Mouse (Mus musculus): ENCODE measurements around the gene Pomp. TPM values are rescaled to one million over a fixed set of nuclear protein-coding genes. Genes with fewer than 3 reads are reported as not detected.

Gene Pomp
- total and polyA plus RNA-seq, 2 experiments = 71.0 to 233 TPM

GRCm38 (mm10) chr5:147843340-147843739, 16.9 kb upstream of the Pomp start:
- H3K27me3 ChIP-seq (ENCODE audit: control insufficient read depth, insufficient read depth, low read length) = no peaks in the 10 kb centered on the region
- H3K4me3 ChIP-seq (ENCODE audit: insufficient read depth, low read depth, low read length) = no peak overlapping the region
- no peaks in the 10 kb centered on the region for H3K79me2 ChIP-seq (ENCODE audit: control insufficient read depth, insufficient read depth, low read length)
- no peak overlapping the region for H3K27ac ChIP-seq (replicated peaks; ENCODE audit: insufficient read depth, low read depth, low read length)
- 61% methylated on average over 7 of the region's 7 CpGs for WGBS
- H3K9ac ChIP-seq (ENCODE audit: low read depth, low read length) = no peak overlapping the region
- H3K4me1 ChIP-seq (ENCODE audit: control insufficient read depth, insufficient read depth, low read length) = no peaks in the 10 kb centered on the region
- no peak for DNase-seq (ENCODE audit: extremely low read depth, low read depth, low spot score)
- no peaks in the 10 kb centered on the region for H3K36me3 ChIP-seq (ENCODE audit: control insufficient read depth, insufficient read depth, low read length)
- TF ChIP-seq CTCF (IDR thresholded peaks at IDR 0.05; ENCODE audit: low read depth, low read length) (no peak), POLR2A (IDR thresholded peaks at IDR 0.05; ENCODE audit: extremely low read depth, insufficient read depth, low read length) (no peak)

DNA sequence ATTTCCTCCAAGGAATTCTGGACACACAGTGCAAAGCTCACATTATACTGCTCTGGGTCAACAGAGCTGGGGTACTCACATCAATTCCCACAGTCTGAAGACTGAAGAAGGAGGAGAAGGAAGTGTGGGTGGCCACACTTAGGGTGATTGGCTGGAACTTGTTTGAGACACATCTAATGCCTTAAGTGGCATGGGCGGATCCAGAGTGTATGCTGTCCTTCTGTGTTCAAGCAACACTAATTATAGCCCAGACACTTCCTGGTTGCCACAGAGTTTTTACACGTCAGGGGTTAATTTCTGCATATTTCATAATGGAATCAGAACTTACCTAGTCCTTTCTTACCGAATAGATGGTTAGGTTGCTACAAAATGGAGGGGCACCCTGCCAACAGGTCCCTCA, 14.9 kb upstream of the Pomp start:
- TF ChIP-seq CTCF (IDR thresholded peaks at IDR 0.05; ENCODE audit: low read depth, low read length) (no peak), POLR2A (IDR thresholded peaks at IDR 0.05; ENCODE audit: extremely low read depth, insufficient read depth, low read length) (no peak)
- no peak for DNase-seq (ENCODE audit: extremely low read depth, low read depth, low spot score)
- Histone ChIP-seq H3K4me3 (ENCODE audit: insufficient read depth, low read depth, low read length) (no peak overlapping the region), H3K9ac (ENCODE audit: low read depth, low read length) (no peak overlapping the region), H3K27ac (replicated peaks; ENCODE audit: insufficient read depth, low read depth, low read length) (no peak overlapping the region), H3K27me3 (ENCODE audit: control insufficient read depth, insufficient read depth, low read length) (no peaks in the 10 kb centered on the region), H3K36me3 (ENCODE audit: control insufficient read depth, insufficient read depth, low read length) (no peaks in the 10 kb centered on the region), H3K79me2 (ENCODE audit: control insufficient read depth, insufficient read depth, low read length) (no peaks in the 10 kb centered on the region), H3K4me1 (ENCODE audit: control insufficient read depth, insufficient read depth, low read length) (no peaks in the 10 kb centered on the region)
- 68% methylated on average over 3 of the region's 3 CpGs for WGBS

- Histone ChIP-seq H3K79me2 (ENCODE audit: control insufficient read depth, insufficient read depth, low read length) (no peaks in the 10 kb centered on the region), H3K36me3 (ENCODE audit: control insufficient read depth, insufficient read depth, low read length) (no peaks in the 10 kb centered on the region), H3K4me3 (ENCODE audit: insufficient read depth, low read depth, low read length) (no peak overlapping the region), H3K27me3 (ENCODE audit: control insufficient read depth, insufficient read depth, low read length) (no peaks in the 10 kb centered on the region), H3K9ac (ENCODE audit: low read depth, low read length) (no peak overlapping the region), H3K4me1 (ENCODE audit: control insufficient read depth, insufficient read depth, low read length) (no peaks in the 10 kb centered on the region), H3K27ac (replicated peaks; ENCODE audit: insufficient read depth, low read depth, low read length) (no peak overlapping the region)
- DNase-seq (ENCODE audit: extremely low read depth, low read depth, low spot score) = no peak
- 59% methylated on average over 5 of the region's 5 CpGs for WGBS
- no peak for TF ChIP-seq CTCF (IDR thresholded peaks at IDR 0.05; ENCODE audit: low read depth, low read length)
- TF ChIP-seq POLR2A (IDR thresholded peaks at IDR 0.05; ENCODE audit: extremely low read depth, insufficient read depth, low read length) = no peak
Measured at GRCm38 (mm10) chr5:147847361-147847760, 12.9 kb upstream of the Pomp start.

DNA sequence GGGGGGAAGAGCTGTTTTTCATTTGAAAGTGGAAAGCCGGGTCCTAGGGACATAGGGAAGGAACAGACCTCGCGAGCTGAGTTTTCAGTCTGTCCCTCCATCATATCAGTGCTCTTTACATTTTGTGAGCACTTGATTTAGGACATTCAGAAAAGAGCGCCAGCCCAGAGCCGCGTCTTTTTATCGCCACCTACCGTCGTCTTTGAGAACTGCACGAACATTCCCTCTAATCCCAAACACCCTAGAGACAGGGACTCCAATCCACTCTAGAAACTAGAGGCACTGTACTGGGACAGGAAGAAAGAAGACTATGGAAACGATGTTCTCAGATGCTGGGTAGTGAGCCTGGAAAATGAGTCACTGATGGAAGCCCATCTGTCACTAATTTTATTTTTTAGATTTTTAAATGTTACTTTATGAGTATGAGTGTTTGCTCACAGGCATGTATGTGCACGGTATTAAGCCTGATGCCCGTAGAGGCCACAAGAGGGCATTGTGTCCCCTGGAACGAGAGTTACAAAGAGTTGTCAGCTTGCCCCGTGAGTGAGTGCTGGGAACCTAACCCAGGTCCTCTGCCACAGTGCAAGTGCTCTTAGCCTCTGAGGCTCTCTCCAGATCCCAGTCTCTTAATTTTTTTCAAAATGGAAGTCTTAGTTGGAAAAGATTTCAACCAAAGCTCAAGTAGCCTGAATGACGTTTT, 11.9 kb upstream of the Pomp start:
- Histone ChIP-seq H3K4me3 (ENCODE audit: insufficient read depth, low read depth, low read length) (no peak overlapping the region), H3K4me1 (ENCODE audit: control insufficient read depth, insufficient read depth, low read length) (no peaks in the 10 kb centered on the region), H3K36me3 (ENCODE audit: control insufficient read depth, insufficient read depth, low read length) (no peaks in the 10 kb centered on the region), H3K27ac (replicated peaks; ENCODE audit: insufficient read depth, low read depth, low read length) (no peak overlapping the region), H3K9ac (ENCODE audit: low read depth, low read length) (no peak overlapping the region), H3K27me3 (ENCODE audit: control insufficient read depth, insufficient read depth, low read length) (no peaks in the 10 kb centered on the region), H3K79me2 (ENCODE audit: control insufficient read depth, insufficient read depth, low read length) (no peaks in the 10 kb centered on the region)
- 24% methylated on average over 16 of the region's 16 CpGs for WGBS
- peak; percentile 22 for DNase-seq (ENCODE audit: extremely low read depth, low read depth, low spot score)
- TF ChIP-seq CTCF (IDR thresholded peaks at IDR 0.05; ENCODE audit: low read depth, low read length) (peak; percentile 63), POLR2A (IDR thresholded peaks at IDR 0.05; ENCODE audit: extremely low read depth, insufficient read depth, low read length) (no peak)

- no peaks in the 10 kb centered on the region for H3K27me3 ChIP-seq (ENCODE audit: control insufficient read depth, insufficient read depth, low read length)
- no peaks in the 10 kb centered on the region for H3K36me3 ChIP-seq (ENCODE audit: control insufficient read depth, insufficient read depth, low read length)
- H3K27ac ChIP-seq (replicated peaks; ENCODE audit: insufficient read depth, low read depth, low read length) = no peak overlapping the region
- H3K4me3 ChIP-seq (ENCODE audit: insufficient read depth, low read depth, low read length) = no peak overlapping the region
- H3K4me1 ChIP-seq (ENCODE audit: control insufficient read depth, insufficient read depth, low read length) = no peaks in the 10 kb centered on the region
- no peak overlapping the region for H3K9ac ChIP-seq (ENCODE audit: low read depth, low read length)
- no peaks in the 10 kb centered on the region for H3K79me2 ChIP-seq (ENCODE audit: control insufficient read depth, insufficient read depth, low read length)
- no peak for DNase-seq (ENCODE audit: extremely low read depth, low read depth, low spot score)
- TF ChIP-seq CTCF (IDR thresholded peaks at IDR 0.05; ENCODE audit: low read depth, low read length) = no peak
- no peak for TF ChIP-seq POLR2A (IDR thresholded peaks at IDR 0.05; ENCODE audit: extremely low read depth, insufficient read depth, low read length)
- WGBS = 65% methylated on average over 7 of the region's 7 CpGs
Measured at GRCm38 (mm10) chr5:147850194-147850593, 10.1 kb upstream of the Pomp start.

- Histone ChIP-seq H3K36me3 (ENCODE audit: control insufficient read depth, insufficient read depth, low read length) (peaks cover 12% of the 10 kb centered on the region), H3K4me1 (ENCODE audit: control insufficient read depth, insufficient read depth, low read length) (peaks cover 3% of the 10 kb centered on the region; the same call in 1 of the 2 replicates), H3K79me2 (ENCODE audit: control insufficient read depth, insufficient read depth, low read length) (peaks cover 36% of the 10 kb centered on the region), H3K27ac (replicated peaks; ENCODE audit: insufficient read depth, low read depth, low read length) (peak overlapping the region; percentile 62), H3K4me3 (ENCODE audit: insufficient read depth, low read depth, low read length) (peak overlapping the region; percentile 87), H3K9ac (ENCODE audit: low read depth, low read length) (peak overlapping the region; percentile 86), H3K27me3 (ENCODE audit: control insufficient read depth, insufficient read depth, low read length) (no peaks in the 10 kb centered on the region)
- no peak for DNase-seq (ENCODE audit: extremely low read depth, low read depth, low spot score)
- TF ChIP-seq POLR2A (IDR thresholded peaks at IDR 0.05; ENCODE audit: extremely low read depth, insufficient read depth, low read length) = no peak
- TF ChIP-seq CTCF (IDR thresholded peaks at IDR 0.05; ENCODE audit: low read depth, low read length) = no peak
- WGBS = under 1% methylated on average over 18 of the region's 18 CpGs
Measured at GRCm38 (mm10) chr5:147860076-147860448, 199 bp upstream of the Pomp start.
